Mouse (Mus musculus) heart, adult 2 months (tissue): ENCODE measurements around the gene Ikbke. TPM values are rescaled to one million over a fixed set of nuclear protein-coding genes. Genes with fewer than 3 reads are reported as not detected.

Experiments used
- DNase-seq, 2 experiments: peaks; one replicate each; pipeline ENCODE4 v3.0.0; 2021
- H3K27ac ChIP-seq: fragments of 200-600 bp; 2 replicates; pipeline ENCODE4 v1.8.1; 2022
- H3K27me3 ChIP-seq: fragments of 200-500 bp; 2 replicates; pipeline ENCODE4 v1.6.1; 2012; ENCODE audit warnings: mild to moderate bottlenecking, low read length, inconsistent platforms, mixed read lengths; ENCODE audit not compliant: control insufficient read depth, insufficient read depth
- H3K36me3 ChIP-seq: fragments of 200-500 bp; 2 replicates; pipeline ENCODE4 v1.6.1; 2012; ENCODE audit warnings: low read length, inconsistent platforms; ENCODE audit not compliant: control insufficient read depth, insufficient read depth
- H3K4me1 ChIP-seq: fragments of 200-500 bp; 2 replicates; pipeline ENCODE4 v1.6.1; 2011; ENCODE audit warnings: low read length; ENCODE audit not compliant: control insufficient read depth, insufficient read depth
- H3K4me3 ChIP-seq: fragments of 200-600 bp; 2 replicates; pipeline ENCODE4 v1.8.1; 2022
- H3K79me2 ChIP-seq: fragments of 200-500 bp; replicated peaks from 2 replicates; pipeline ENCODE4 v1.6.1; 2012; ENCODE audit warnings: mild to moderate bottlenecking, inconsistent platforms, low read length, moderate library complexity, mixed read lengths; ENCODE audit not compliant: control insufficient read depth, insufficient read depth
- H3K9ac ChIP-seq: fragments of 200-500 bp; 2 replicates; pipeline ENCODE4 v1.6.1; 2012; ENCODE audit warnings: low read depth, mild to moderate bottlenecking, control low read depth, inconsistent platforms, low read length, mixed read lengths
- CTCF ChIP-seq: fragments of 200-600 bp; IDR thresholded peaks from 2 replicates; pipeline ENCODE4 v1.8.1; 2022; ENCODE audit warnings: antibody characterized with exemption, mild to moderate bottlenecking, moderate library complexity
- EP300 ChIP-seq: fragments of 200-500 bp; IDR thresholded peaks from 2 replicates; pipeline ENCODE4 v1.6.1; 2011; ENCODE audit warnings: low read depth, low read length, control low read depth; ENCODE audit not compliant: insufficient read depth
- POLR2A ChIP-seq: fragments of 200-500 bp; IDR thresholded peaks from 2 replicates; pipeline ENCODE4 v1.6.1; 2011; ENCODE audit warnings: mild to moderate bottlenecking, low read depth, low read length, control low read depth; ENCODE audit not compliant: insufficient read depth
- WGBS: fragments of 180-500 bp; shearing (Covaris S2); methylation state at CpG from one replicate; pipeline ENCODE4 v1.1.7; 2018; 5-methylcytosine and 5-hydroxymethylcytosine counted together
- intact Hi-C: fragments of 180-260 bp; cut with DNase I; formaldehyde crosslinking; loops from one replicate; pipeline ENCODE4 v1.15.1; 2025
- polyA plus RNA-seq: library from polyadenylated mRNA; depleted of rRNA; stranded (reverse); fragments of >200 nt; gene quantifications from 2 replicates; pipeline ENCODE4 v1.2.3, GENCODE M21; 2012; rRNA removed
- total RNA-seq, 2 experiments: library from RNA; stranded (reverse); gene quantifications; 2 replicates each; pipeline ENCODE4 v1.2.3; 2021

Ikbke gene
- total and polyA plus RNA-seq, 3 experiments = 1.5 to 3.4 (median 1.5) TPM

DNA sequence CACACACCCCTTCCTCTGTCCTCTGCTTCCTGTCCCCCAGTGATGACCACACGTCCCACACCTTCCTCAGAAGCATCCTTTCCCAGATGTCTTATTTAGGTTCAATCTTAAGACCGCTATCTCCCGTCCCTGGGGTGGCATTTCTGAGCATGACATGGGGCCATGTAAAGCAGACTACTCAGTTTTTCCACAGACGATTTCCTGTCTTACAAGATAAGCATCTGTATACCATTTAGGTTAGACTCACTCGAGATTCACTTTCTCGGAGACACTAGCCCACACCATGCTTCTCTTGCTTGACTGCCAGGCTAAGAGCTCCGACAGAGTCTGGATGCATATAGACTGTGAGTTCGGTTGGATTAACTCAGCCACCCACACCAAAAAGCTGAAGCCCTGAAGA, 74.9 kb downstream of the Ikbke start:
- Histone ChIP-seq H3K79me2 (no peaks in the 10 kb centered on the region), H3K27ac (no peak overlapping the region), H3K4me3 (no peak overlapping the region), H3K4me1 (no peaks in the 10 kb centered on the region), H3K27me3 (no peaks in the 10 kb centered on the region), H3K9ac (no peak overlapping the region), H3K36me3 (no peaks in the 10 kb centered on the region)
- 56% methylated on average over 8 of the region's 8 CpGs for WGBS
- intact Hi-C loops = no loop called here
- TF ChIP-seq CTCF (no peak), POLR2A (no peak), EP300 (no peak)
- no peak for DNase-seq

Other genes starting within 250 kb of the Ikbke start
- 100 to 1,000 TPM; 283 to 363 TPM for gene Mapkapk2, start 181.8 kb downstream of the Ikbke start, total RNA-seq
- 196 and 305 TPM in 2 replicates for gene Mapkapk2, start 181.8 kb downstream of the Ikbke start, polyA plus RNA-seq
- under 1 TPM; 0.48 to 0.70 TPM for gene Dyrk3, start 141.3 kb downstream of the Ikbke start, total RNA-seq
- gene Dyrk3, start 141.3 kb downstream of the Ikbke start, polyA plus RNA-seq = 0.16 and 0.32 TPM in 2 replicates
- 10 to 100 TPM; 34.7 to 37.1 TPM for gene Eif2d, start 126.4 kb downstream of the Ikbke start, total RNA-seq
- 25.8 and 35.3 TPM in 2 replicates for gene Eif2d, start 126.4 kb downstream of the Ikbke start, polyA plus RNA-seq
- gene Rassf5, start 34.3 kb downstream of the Ikbke start, total RNA-seq = 1 to 10 TPM; 1.7 to 2.3 TPM
- gene Rassf5, start 34.3 kb downstream of the Ikbke start, polyA plus RNA-seq = 1.6 and 2.0 TPM in 2 replicates
- gene Srgap2, start 247.7 kb upstream of the Ikbke start, total RNA-seq = 10 to 100 TPM; 15.9 to 20.5 TPM
- gene Srgap2, start 247.7 kb upstream of the Ikbke start, polyA plus RNA-seq = 15.2 and 16.9 TPM in 2 replicates
- under 1 TPM; 0.73 to 0.78 TPM for gene Fam72a, start 248.3 kb upstream of the Ikbke start, total RNA-seq
- 0.18 and 0.29 TPM in 2 replicates for gene Fam72a, start 248.3 kb upstream of the Ikbke start, polyA plus RNA-seq